Mouse (Mus musculus) CH12.LX (cell line): Measurements from ENCODE around the gene Tinagl1. TPM values are rescaled to one million over a fixed set of nuclear protein-coding genes. Genes with fewer than 3 reads are reported as not detected.
A peak's percentile ranks its signal among the peaks of the same experiment; 100 is the strongest.

Experiments
- DNase-seq: peaks from one replicate; pipeline ENCODE4 v3.0.0-alpha.2; 2013; ENCODE audit errors: extremely low read depth
- H3K27ac ChIP-seq: 2 replicates; pipeline ENCODE4 v1.5.1; 2012; ENCODE audit warnings: low read depth, mild to moderate bottlenecking, control low read depth, moderate library complexity; ENCODE audit not compliant: insufficient read depth
- H3K27me3 ChIP-seq: replicated peaks from 2 replicates; pipeline ENCODE3; 2012; ENCODE audit warnings: inconsistent platforms
- H3K36me3 ChIP-seq, 2 experiments: replicated peaks in 1 of 2; 2 replicates each; pipeline versions ENCODE3 to v1.6.1; 2012; ENCODE audit warnings: inconsistent platforms in 1 of 2, low read length in 1 of 2, mild to moderate bottlenecking in 1 of 2, mixed read lengths in 1 of 2, moderate library complexity in 1 of 2; ENCODE audit not compliant: control insufficient read depth in 1 of 2, insufficient read depth in 1 of 2
- H3K4me1 ChIP-seq, 2 experiments: 2 replicates each; pipeline ENCODE4 v1.6.1; 2012; ENCODE audit warnings: inconsistent platforms in 1 of 2, moderate library complexity in 1 of 2; ENCODE audit not compliant: insufficient read depth in 2 of 2, control insufficient read depth in 1 of 2
- H3K4me2 ChIP-seq: 2 replicates; pipeline ENCODE4 v1.6.1; 2012; ENCODE audit warnings: low read depth, mild to moderate bottlenecking, control low read depth; ENCODE audit not compliant: poor library complexity, insufficient read depth, severe bottlenecking
- H3K4me3 ChIP-seq, 3 experiments: fragments of 150-350 bp in 1 of 3; sonication (generic) in 1 of 3; replicated peaks in 1 of 3; 2 replicates each; pipeline versions ENCODE3 to v1.5.1; 2011 to 2012; ENCODE audit warnings: low read depth in 2 of 3, low read length in 2 of 3, mild to moderate bottlenecking in 2 of 3, moderate library complexity in 2 of 3, control low read depth in 1 of 3, improper control_type of control experiment in 1 of 3, inconsistent platforms in 1 of 3, mixed read lengths in 1 of 3; ENCODE audit not compliant: poor library complexity in 1 of 3
- H3K79me2 ChIP-seq: replicated peaks from 2 replicates; pipeline ENCODE4 v1.6.1; 2012; ENCODE audit warnings: mild to moderate bottlenecking, moderate library complexity; ENCODE audit not compliant: control insufficient read depth, poor library complexity, insufficient read depth, severe bottlenecking; ENCODE audit errors: extremely low read depth
- H3K9ac ChIP-seq: 2 replicates; pipeline ENCODE4 v1.6.1; 2012; ENCODE audit warnings: low read depth, mild to moderate bottlenecking, control low read depth, moderate library complexity; ENCODE audit not compliant: insufficient read depth
- H3K9me3 ChIP-seq: replicated peaks from 2 replicates; pipeline ENCODE3; 2012; ENCODE audit warnings: low read length, inconsistent platforms, mixed read lengths
- BHLHE40 ChIP-seq: IDR thresholded peaks from 2 replicates; pipeline ENCODE4 v1.6.1; 2011; ENCODE audit warnings: mild to moderate bottlenecking, low read depth, low read length, improper control_type of control experiment
- CHD2 ChIP-seq: IDR thresholded peaks from 2 replicates; pipeline ENCODE4 v1.6.1; 2011; ENCODE audit warnings: low read length, improper control_type of control experiment
- ELF1 ChIP-seq: IDR thresholded peaks from 2 replicates; pipeline ENCODE4 v1.6.1; 2014; ENCODE audit warnings: low read depth, mild to moderate bottlenecking, inconsistent platforms, low read length, improper control_type of control experiment
- IRF4 ChIP-seq: IDR thresholded peaks from 2 replicates; pipeline ENCODE4 v1.6.1; 2014; ENCODE audit warnings: low read depth, mild to moderate bottlenecking, inconsistent platforms, low read length, improper control_type of control experiment
- JUN ChIP-seq: IDR thresholded peaks from 2 replicates; pipeline ENCODE4 v1.6.1; 2011; ENCODE audit warnings: low read depth, mild to moderate bottlenecking, low read length, improper control_type of control experiment, moderate library complexity; ENCODE audit not compliant: insufficient read depth
- MAFK ChIP-seq: IDR thresholded peaks from 2 replicates; pipeline ENCODE4 v1.6.1; 2011; ENCODE audit warnings: low read length, improper control_type of control experiment; ENCODE audit not compliant: insufficient replicate concordance
- MAX ChIP-seq: IDR thresholded peaks from 2 replicates; pipeline ENCODE4 v1.6.1; 2011; ENCODE audit warnings: low read length, improper control_type of control experiment
- MAZ ChIP-seq: IDR thresholded peaks from 2 replicates; pipeline ENCODE4 v1.6.1; 2012; ENCODE audit warnings: low read depth, mild to moderate bottlenecking, inconsistent platforms, low read length, improper control_type of control experiment, moderate library complexity
- MXI1 ChIP-seq: IDR thresholded peaks from 2 replicates; pipeline ENCODE4 v1.6.1; 2011; ENCODE audit warnings: mild to moderate bottlenecking, low read depth, low read length, improper control_type of control experiment
- NELFE ChIP-seq: IDR thresholded peaks from 2 replicates; pipeline ENCODE4 v1.6.1; 2011; ENCODE audit warnings: low read depth, low read length, improper control_type of control experiment
- POLR2AphosphoS2 ChIP-seq: IDR thresholded peaks from 2 replicates; pipeline ENCODE4 v1.6.1; 2011; ENCODE audit warnings: low read depth, low read length, improper control_type of control experiment
- RCOR1 ChIP-seq: conservative IDR thresholded peaks from 2 replicates; pipeline ENCODE4 v1.6.1; 2012; ENCODE audit warnings: low read depth, mild to moderate bottlenecking, inconsistent platforms, low read length, improper control_type of control experiment
- TCF12 ChIP-seq: IDR thresholded peaks from 2 replicates; pipeline ENCODE4 v1.6.1; 2014; ENCODE audit warnings: low read depth, mild to moderate bottlenecking, inconsistent platforms, low read length, improper control_type of control experiment
- UBTF ChIP-seq: IDR thresholded peaks from 2 replicates; pipeline ENCODE4 v1.6.1; 2012; ENCODE audit warnings: low read depth, mild to moderate bottlenecking, inconsistent platforms, low read length, improper control_type of control experiment, moderate library complexity
- dilution Hi-C: fragments of 300-500 bp; cut with MboI; formaldehyde crosslinking; loops from 2 replicates; pipeline ENCODE4 v1.14.3; 2020; ENCODE audit warnings: low sequenced_read_pairs; ENCODE audit not compliant: extremely low pct_unique_long_range_greater_than_20kb, extremely low pct_ligation_motif_present
- in situ Hi-C: fragments of 300-500 bp; cut with MboI; formaldehyde crosslinking; loops from 3 replicates; pipeline ENCODE4 v1.14.3; 2019; ENCODE audit warnings: low sequenced_read_pairs, low pct_ligation_motif_present, low pct_unique_long_range_greater_than_20kb, mixed read lengths
- polyA plus RNA-seq: library from polyadenylated mRNA; unstranded; fragments of >175 nt; gene quantifications from 2 replicates; pipeline ENCODE4 v1.2.1, GENCODE M21; 2012; ENCODE audit warnings: low read depth; ENCODE audit not compliant: insufficient read length
- total RNA-seq, 2 experiments: library from RNA; depleted of rRNA; stranded (reverse); fragments of 300-350 nt in 1 of 2; fragments of >200 nt in 1 of 2; gene quantifications; 2 replicates each; pipeline ENCODE4 v1.2.3; 2012 to 2014

The Tinagl1 gene
- total and polyA plus RNA-seq, 3 experiments, result not detected

DNA sequence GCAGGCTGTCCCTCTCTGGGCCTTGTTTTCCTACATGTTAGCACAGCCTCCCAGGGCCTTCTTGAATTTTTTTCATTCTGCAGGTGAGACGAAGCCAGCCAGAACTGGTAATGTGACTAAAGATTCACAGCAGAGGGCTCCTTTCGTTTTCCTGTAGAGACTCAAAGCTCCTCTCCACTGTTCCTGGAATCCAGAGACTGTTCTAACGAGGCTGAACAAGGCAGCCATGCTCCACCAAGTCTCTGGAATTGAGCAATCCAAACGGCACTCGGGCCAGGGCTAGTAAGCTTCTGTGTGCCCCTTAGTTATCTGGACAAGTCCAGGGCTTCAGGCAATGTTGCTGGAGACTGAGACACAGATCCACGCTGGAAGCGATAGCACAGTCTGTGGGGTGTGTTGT, 2.6 kb upstream of the Tinagl1 start:
- Histone ChIP-seq H3K9ac (no peak overlapping the region), H3K27ac (no peak overlapping the region), H3K4me1 (peaks cover 3 to 4% of the 10 kb centered on the region in 2 experiments; a peak in 2 of 4 replicates), H3K36me3 (no peaks in the 10 kb centered on the region), H3K27me3 (peaks cover 86% of the 10 kb centered on the region)
- no peak for DNase-seq
- in situ Hi-C loops, result no loop called here
- TF ChIP-seq MAFK (no peak), BHLHE40 (no peak)
- TF ChIP-seq, all 38 proteins: peak for 0
- Histone ChIP-seq H3K9me3 (no peaks in the 10 kb centered on the region), H3K4me2 (no peak overlapping the region), H3K79me2 (no peaks in the 10 kb centered on the region), H3K4me3 (no peak overlapping the region)
- dilution Hi-C loops, result no loop called here

DNA sequence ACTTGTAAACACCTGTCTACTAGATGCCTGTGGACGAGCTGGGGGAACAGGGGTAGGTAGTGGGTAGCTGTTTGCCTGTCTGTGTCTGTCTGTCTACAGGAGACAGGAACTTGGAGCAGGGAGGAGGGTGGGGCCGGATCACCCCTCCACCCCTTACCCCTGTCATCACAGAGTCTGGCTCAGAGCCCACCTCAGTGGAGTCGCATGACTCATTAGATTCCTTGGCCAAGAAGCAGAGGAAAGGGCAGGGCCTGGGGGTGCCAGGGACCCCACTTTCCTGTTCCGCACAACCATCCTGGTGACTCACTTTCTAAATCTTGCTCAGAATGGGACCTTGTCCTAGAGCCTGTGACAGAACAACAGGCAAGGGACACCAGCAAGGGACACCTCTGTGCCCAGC, 2.2 kb upstream of the Tinagl1 start:
- in situ Hi-C loops (no loop called here), dilution Hi-C loops (no loop called here)
- H3K27me3 ChIP-seq, result peaks cover 86% of the 10 kb centered on the region

GRCm38 (mm10) chr4:130176156-130176720, 1.3 kb upstream of the Tinagl1 start:
- TF ChIP-seq IRF4 (no peak), CHD2 (peak; percentile 37; the same call in 1 of the 2 replicates), TCF12 (no peak), ELF1 (peak; percentile 48; the same call in 1 of the 2 replicates)
- H3K27ac ChIP-seq, result no peak overlapping the region
- DNase-seq, result no peak
- no peak overlapping the region for H3K9ac ChIP-seq
- H3K36me3 ChIP-seq, result no peaks in the 10 kb centered on the region
- H3K9me3 ChIP-seq, result no peaks in the 10 kb centered on the region
- H3K4me1 ChIP-seq, result peaks cover 3 to 4% of the 10 kb centered on the region in 2 experiments; a peak in 2 of 4 replicates
- peaks cover 86% of the 10 kb centered on the region for H3K27me3 ChIP-seq
- H3K79me2 ChIP-seq, result no peaks in the 10 kb centered on the region
- H3K4me2 ChIP-seq, result no peak overlapping the region
- in situ Hi-C loops (no loop called here), dilution Hi-C loops (no loop called here)
- H3K4me3 ChIP-seq, result no peak overlapping the region

More for the DNA sequence above, 2.2 kb upstream of the Tinagl1 start:
- peaks cover 3 to 4% of the 10 kb centered on the region in 2 experiments; a peak in 2 of 4 replicates for H3K4me1 ChIP-seq
- no peaks in the 10 kb centered on the region for H3K9me3 ChIP-seq
- H3K79me2 ChIP-seq, result no peaks in the 10 kb centered on the region
- no peak overlapping the region for H3K4me2 ChIP-seq
- no peak overlapping the region for H3K9ac ChIP-seq
- TF ChIP-seq MAX (no peak), MAZ (no peak), NELFE (no peak), BHLHE40 (no peak), RCOR1 (no peak), MXI1 (no peak), POLR2AphosphoS2 (no peak), JUN (no peak), UBTF (no peak)
- no peak overlapping the region for H3K27ac ChIP-seq
- no peak overlapping the region for H3K4me3 ChIP-seq
- DNase-seq, result no peak
- H3K36me3 ChIP-seq, result no peaks in the 10 kb centered on the region
